Mouse (Mus musculus) E14TG2a.4 (cell line): ENCODE results near the gene Heatr9.

Source experiments
- H3K27me3 ChIP-seq: 2 replicates; pipeline ENCODE4 v1.6.1; 2014; ENCODE audit warnings: low read length, control low read depth; ENCODE audit not compliant: insufficient read depth
- H3K36me3 ChIP-seq: 2 replicates; pipeline ENCODE4 v1.6.1; 2014; ENCODE audit warnings: low read length, control low read depth; ENCODE audit not compliant: insufficient read depth
- H3K4me1 ChIP-seq: replicated peaks from 2 replicates; pipeline ENCODE4 v1.6.1; 2014; ENCODE audit warnings: low read depth, low read length, control low read depth
- H3K4me3 ChIP-seq: replicated peaks from 2 replicates; pipeline ENCODE4 v1.5.1; 2014; ENCODE audit warnings: mild to moderate bottlenecking, low read length
- H3K9me3 ChIP-seq: 2 replicates; pipeline ENCODE4 v1.6.1; 2014; ENCODE audit warnings: low read length, control low read depth
- CTCF ChIP-seq: conservative IDR thresholded peaks from 2 replicates; pipeline ENCODE4 v1.5.1; 2014; ENCODE audit warnings: low read length
- NANOG ChIP-seq: IDR thresholded peaks from 2 replicates; pipeline ENCODE4 v1.6.1; 2014; ENCODE audit warnings: borderline replicate concordance, low read length, mixed read lengths
- POU5F1 ChIP-seq: IDR thresholded peaks from 2 replicates; pipeline ENCODE4 v1.6.1; 2014; ENCODE audit warnings: low read length, borderline replicate concordance

The Heatr9 gene

DNA sequence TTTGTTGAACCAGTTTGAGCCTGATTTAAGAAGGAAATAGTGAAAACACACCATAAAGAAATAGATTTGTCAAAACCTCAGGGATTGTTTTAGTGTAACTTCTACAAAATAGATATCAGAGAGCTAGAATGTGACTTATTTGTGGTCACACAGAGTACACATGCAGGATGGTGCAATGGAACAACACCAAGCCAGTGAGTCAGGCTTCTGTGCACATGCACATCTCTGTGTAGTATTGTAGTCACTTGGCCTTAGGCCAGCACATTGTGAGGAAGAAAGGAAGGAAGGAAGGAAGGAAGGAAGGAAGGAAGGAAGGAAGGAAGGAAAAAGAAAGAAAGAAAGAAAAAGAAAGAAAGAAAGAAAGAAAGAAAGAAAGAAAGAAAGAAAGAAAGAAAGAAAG lies 4.8 kb downstream of the Heatr9 start:
- Histone ChIP-seq H3K27me3 (peaks cover 7% of the 10 kb centered on the region), H3K4me3 (no peak overlapping the region), H3K4me1 (peaks cover 17% of the 10 kb centered on the region), H3K36me3 (no peaks in the 10 kb centered on the region), H3K9me3 (no peaks in the 10 kb centered on the region)
- no peak for TF ChIP-seq CTCF
- TF ChIP-seq NANOG: no peak
- no peak for TF ChIP-seq POU5F1

DNA sequence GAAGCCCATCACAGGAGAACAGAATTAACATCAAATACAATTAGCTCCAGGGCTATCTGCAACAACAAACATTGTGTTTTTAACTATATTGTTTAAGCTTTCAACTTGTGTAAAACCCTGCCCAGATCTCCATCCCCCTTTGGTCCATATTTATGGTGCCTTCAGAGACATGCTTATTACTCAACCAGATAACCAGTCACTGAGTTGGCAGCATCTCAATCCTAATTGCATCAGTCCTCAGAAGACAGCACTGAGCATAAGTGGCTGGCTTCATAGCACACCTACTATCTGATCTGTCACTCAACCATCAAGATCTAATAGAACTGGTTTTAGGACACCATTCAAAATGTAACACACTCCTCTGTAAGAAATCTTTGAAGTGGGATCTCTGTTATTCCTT lies 12.5 kb downstream of the Heatr9 start:
- Histone ChIP-seq H3K27me3 (peaks cover 5% of the 10 kb centered on the region), H3K4me1 (no peaks in the 10 kb centered on the region), H3K36me3 (peaks cover 39% of the 10 kb centered on the region), H3K9me3 (no peaks in the 10 kb centered on the region), H3K4me3 (no peak overlapping the region)
- no peak for TF ChIP-seq POU5F1

DNA sequence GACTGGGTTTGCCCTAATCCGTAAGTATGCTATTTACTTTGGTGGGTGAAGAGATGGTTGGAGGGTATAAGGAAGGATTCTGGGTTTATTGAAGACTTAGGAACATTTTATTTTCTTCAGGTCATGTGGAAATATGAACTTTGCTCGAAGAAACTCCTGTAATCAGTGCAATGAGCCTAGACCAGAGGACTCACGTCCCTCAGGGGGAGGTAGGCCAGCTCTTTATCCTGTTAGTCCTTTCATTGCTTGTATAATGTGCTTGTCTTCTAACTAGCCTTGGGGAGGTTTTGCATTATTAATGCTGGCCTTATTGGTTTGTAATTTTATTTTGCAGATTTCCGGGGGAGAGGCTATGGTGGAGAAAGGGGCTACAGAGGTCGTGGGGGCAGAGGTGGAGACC lies 17.7 kb downstream of the Heatr9 start:
- Histone ChIP-seq H3K36me3 (peaks cover 86% of the 10 kb centered on the region), H3K9me3 (no peaks in the 10 kb centered on the region), H3K4me3 (no peak overlapping the region), H3K4me1 (no peaks in the 10 kb centered on the region), H3K27me3 (no peaks in the 10 kb centered on the region)
- TF ChIP-seq POU5F1 (no peak), NANOG (no peak), CTCF (no peak)

DNA sequence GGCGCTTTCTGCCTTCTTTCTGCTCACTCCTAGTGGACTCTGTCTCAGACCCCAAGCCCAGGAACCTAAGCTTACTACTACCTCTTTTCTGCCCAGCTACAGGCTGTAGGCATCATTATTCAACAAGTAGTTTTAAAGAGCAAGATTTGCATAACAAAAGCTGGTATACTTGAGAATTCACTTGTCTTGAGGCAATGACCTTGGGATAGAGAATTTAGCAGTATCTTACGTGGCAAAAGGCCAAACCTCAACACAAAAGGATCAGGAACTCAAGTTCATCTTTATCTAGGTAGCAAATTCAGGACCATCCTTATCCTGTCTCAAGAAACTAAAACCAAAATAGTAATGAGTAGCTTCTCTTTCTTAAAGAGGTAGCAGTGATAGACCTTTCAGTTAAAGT lies 26.4 kb downstream of the Heatr9 start:
- H3K4me3 ChIP-seq: 0 out of 2 replicates have a peak overlapping the region, but pooled peaks have one; percentile 18
- H3K9me3 ChIP-seq: no peaks in the 10 kb centered on the region
- peaks cover 64% of the 10 kb centered on the region for H3K36me3 ChIP-seq
- H3K27me3 ChIP-seq: no peaks in the 10 kb centered on the region
- H3K4me1 ChIP-seq: peaks cover 47% of the 10 kb centered on the region
- TF ChIP-seq NANOG: peak; percentile 81
- no peak for TF ChIP-seq CTCF
- peak; percentile 95 for TF ChIP-seq POU5F1

- no peaks in the 10 kb centered on the region for H3K9me3 ChIP-seq
- peaks cover 58% of the 10 kb centered on the region for H3K36me3 ChIP-seq
- H3K4me1 ChIP-seq: peaks cover 43% of the 10 kb centered on the region
- H3K4me3 ChIP-seq: no peak overlapping the region
- no peaks in the 10 kb centered on the region for H3K27me3 ChIP-seq
- no peak for TF ChIP-seq POU5F1
- TF ChIP-seq CTCF: peak; percentile 25; the same call in 1 of the 2 replicates
- TF ChIP-seq NANOG: no peak
Measured at GRCm38 (mm10) chr11:83491488-83491887, 30.5 kb downstream of the Heatr9 start.

GRCm38 (mm10) chr11:83473235-83474016 lies 48.5 kb downstream of the Heatr9 start:
- Histone ChIP-seq H3K36me3 (peaks cover 34% of the 10 kb centered on the region), H3K4me1 (peaks cover 27% of the 10 kb centered on the region), H3K4me3 (peak overlapping the region; percentile 97), H3K27me3 (no peaks in the 10 kb centered on the region), H3K9me3 (peaks cover 39% of the 10 kb centered on the region)
- TF ChIP-seq NANOG (no peak), CTCF (no peak), POU5F1 (no peak)

DNA sequence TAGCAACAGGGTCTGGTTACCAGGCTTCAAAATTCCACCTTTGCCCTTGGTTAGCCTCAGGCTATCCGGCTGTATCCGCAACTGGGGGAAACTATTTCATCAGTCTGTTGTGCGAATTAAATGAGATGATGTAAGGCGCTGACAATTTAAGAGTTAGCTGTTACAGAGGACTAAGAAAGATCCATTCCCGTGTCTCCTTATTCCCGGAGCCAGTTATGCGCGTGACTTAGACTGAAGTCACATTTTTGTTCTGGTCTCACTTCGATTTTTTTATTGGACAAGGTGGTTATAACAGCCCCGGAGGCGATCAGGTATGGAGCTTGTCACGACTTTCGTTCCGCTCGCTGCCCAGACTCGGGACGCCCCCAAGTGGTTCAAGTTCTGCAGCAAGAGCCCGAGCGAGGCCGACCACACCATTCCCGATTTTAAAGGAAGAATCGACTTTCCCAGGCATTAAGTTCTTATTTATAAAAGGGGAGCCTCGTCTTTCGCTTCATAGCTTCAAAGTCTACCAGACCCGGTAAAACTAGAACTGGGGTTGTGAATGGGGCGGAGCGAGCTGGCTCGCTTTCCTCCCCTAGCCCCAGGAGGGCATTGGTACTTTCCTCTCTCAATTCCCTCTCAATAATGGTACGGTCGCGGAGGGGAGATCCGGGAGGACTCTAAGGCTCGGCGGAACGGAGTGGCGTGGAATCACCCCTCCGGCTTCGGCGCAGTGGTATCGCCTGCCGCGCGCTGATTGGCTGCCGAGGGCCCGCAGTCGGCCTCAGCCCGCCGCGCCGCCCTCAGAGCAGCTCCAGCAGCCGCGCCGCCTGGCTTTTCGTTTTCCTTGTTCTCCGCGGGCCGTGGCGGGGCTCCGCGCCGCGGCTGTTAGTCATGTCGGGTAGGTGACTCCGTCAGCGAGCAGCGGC lies 49.4 kb downstream of the Heatr9 start, which contains the start of gene Taf15:
Taf15 (plus strand) TSS at position 763 of the 911 bp plus-strand sequence.
- Histone ChIP-seq H3K9me3 (peaks cover 47% of the 10 kb centered on the region), H3K4me3 (peak within 1 kb of the TSS; percentile 97), H3K36me3 (peaks cover 27% of the 10 kb centered on the region), H3K27me3 (no peaks in the 10 kb centered on the region), H3K4me1 (peaks cover 27% of the 10 kb centered on the region)
- TF ChIP-seq CTCF (no peak), NANOG (no peak), POU5F1 (no peak)

DNA sequence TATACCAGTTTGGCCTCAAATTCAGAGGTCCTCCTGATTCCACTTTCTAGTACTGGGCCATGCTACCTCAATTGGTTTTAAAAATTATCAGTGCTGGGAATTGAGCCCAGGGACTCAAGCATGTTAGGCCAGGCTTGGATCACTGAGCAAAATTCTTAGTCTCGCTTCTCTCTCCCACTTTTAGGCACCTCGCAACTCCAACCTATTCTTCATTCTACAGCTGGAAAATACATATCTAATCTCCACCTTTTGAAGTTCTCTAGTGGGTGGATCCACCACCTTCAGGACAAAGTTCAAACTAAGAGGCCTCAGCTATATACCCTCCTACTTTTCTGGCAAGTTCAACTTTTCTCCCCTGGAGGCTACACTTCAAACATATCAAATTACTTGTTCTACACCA lies 50.2 kb downstream of the Heatr9 start:
- Histone ChIP-seq H3K27me3 (no peaks in the 10 kb centered on the region), H3K4me3 (peak overlapping the region; percentile 97), H3K9me3 (peaks cover 55% of the 10 kb centered on the region), H3K4me1 (peaks cover 27% of the 10 kb centered on the region), H3K36me3 (peaks cover 22% of the 10 kb centered on the region)
- TF ChIP-seq CTCF (no peak), NANOG (no peak), POU5F1 (no peak)
